Mouse (Mus musculus) neural tube, embryonic 15.5 days (tissue): ENCODE data around the gene Pkp4. TPM values are rescaled to one million over a fixed set of nuclear protein-coding genes. Genes with fewer than 3 reads are reported as not detected.

Source experiments
- ATAC-seq: fragments of 200-750 bp; cut with Nextera tagmentation; 2 replicates; pipeline ENCODE4 v1.8.0; 2017; ENCODE audit warnings: mild to moderate bottlenecking, moderate TSS enrichment, moderate library complexity; ENCODE audit not compliant: low FRiP score
- H3K27ac ChIP-seq: fragments of 300-500 bp; sonication (generic); replicated peaks from 2 replicates; pipeline ENCODE4 v1.5.1; 2015; ENCODE audit warnings: mild to moderate bottlenecking, inconsistent platforms
- H3K27me3 ChIP-seq: fragments of 300-500 bp; sonication (generic); replicated peaks from 2 replicates; pipeline ENCODE4 v1.6.1; 2015; ENCODE audit warnings: inconsistent platforms
- H3K36me3 ChIP-seq: fragments of 300-500 bp; sonication (generic); 2 replicates; pipeline ENCODE4 v1.6.1; 2015; ENCODE audit warnings: inconsistent platforms
- H3K4me1 ChIP-seq: fragments of 300-500 bp; sonication (generic); 2 replicates; pipeline ENCODE4 v1.6.1; 2015; ENCODE audit warnings: inconsistent platforms
- H3K4me2 ChIP-seq: fragments of 300-500 bp; sonication (generic); 2 replicates; pipeline ENCODE4 v1.6.1; 2015; ENCODE audit warnings: inconsistent platforms, mild to moderate bottlenecking, moderate library complexity
- H3K4me3 ChIP-seq: fragments of 300-500 bp; sonication (generic); replicated peaks from 2 replicates; pipeline ENCODE4 v1.5.1; 2015; ENCODE audit warnings: mild to moderate bottlenecking, inconsistent platforms
- H3K9ac ChIP-seq: fragments of 300-500 bp; sonication (generic); replicated peaks from 2 replicates; pipeline ENCODE4 v1.6.1; 2015; ENCODE audit warnings: mild to moderate bottlenecking, inconsistent platforms
- H3K9me3 ChIP-seq: fragments of 300-500 bp; sonication (generic); replicated peaks from 2 replicates; pipeline ENCODE4 v1.6.1; 2016; ENCODE audit warnings: inconsistent platforms
- WGBS: fragments of 180-500 bp; shearing (Covaris S2); methylation state at CpG from one replicate; pipeline ENCODE4 v1.1.7; 2015; ENCODE audit warnings: mixed read lengths; 5-methylcytosine and 5-hydroxymethylcytosine counted together
- polyA plus RNA-seq: library from polyadenylated mRNA; unstranded; fragments of >200 nt; fragmentation: Nextera tagmentation; extraction: Ambion mirVana; gene quantifications from 2 replicates; pipeline ENCODE4 v1.2.1, GENCODE M21; 2015

Pkp4 gene
- polyA plus RNA-seq, 1 experiment from 2014 or later: 24.6 TPM

DNA sequence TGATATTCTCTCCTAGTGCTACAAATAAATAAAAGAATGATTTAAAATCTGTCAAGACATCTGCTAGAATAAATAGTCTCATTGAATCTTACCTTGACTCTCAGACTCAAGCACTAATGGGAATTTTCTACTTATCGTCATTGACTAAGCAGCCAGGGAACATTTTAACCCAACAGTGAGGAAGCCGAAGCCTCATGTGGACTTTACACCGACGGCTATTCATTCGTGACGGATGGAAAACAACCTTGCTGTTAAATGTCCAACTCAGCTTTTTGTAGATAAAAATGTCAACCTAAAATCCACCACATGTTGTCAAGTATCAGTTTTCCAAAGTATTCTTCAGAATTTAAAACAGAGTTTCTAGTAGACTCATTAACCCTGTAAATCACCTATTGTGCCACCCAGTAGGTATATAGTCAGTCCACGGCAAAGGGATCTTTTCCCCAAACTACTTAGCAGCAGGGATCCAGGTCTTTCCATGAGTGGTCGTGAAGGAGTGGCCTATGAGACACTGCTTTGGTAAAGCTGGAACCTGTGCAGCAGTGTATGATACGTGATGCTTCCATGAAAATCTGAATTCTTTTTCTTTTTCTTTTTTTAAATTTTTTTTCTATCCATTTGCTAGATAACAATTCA, 9.0 kb downstream of the Pkp4 start:
- Histone ChIP-seq H3K4me1 (peaks cover 8% of the 10 kb centered on the region; the same call in 1 of the 2 replicates), H3K27ac (no peak overlapping the region), H3K9ac (no peak overlapping the region), H3K4me2 (no peak overlapping the region), H3K27me3 (no peaks in the 10 kb centered on the region), H3K4me3 (no peak overlapping the region), H3K36me3 (no peaks in the 10 kb centered on the region), H3K9me3 (no peaks in the 10 kb centered on the region)
- 72% methylated on average over 9 of the region's 9 CpGs for WGBS
- ATAC-seq: no peak

DNA sequence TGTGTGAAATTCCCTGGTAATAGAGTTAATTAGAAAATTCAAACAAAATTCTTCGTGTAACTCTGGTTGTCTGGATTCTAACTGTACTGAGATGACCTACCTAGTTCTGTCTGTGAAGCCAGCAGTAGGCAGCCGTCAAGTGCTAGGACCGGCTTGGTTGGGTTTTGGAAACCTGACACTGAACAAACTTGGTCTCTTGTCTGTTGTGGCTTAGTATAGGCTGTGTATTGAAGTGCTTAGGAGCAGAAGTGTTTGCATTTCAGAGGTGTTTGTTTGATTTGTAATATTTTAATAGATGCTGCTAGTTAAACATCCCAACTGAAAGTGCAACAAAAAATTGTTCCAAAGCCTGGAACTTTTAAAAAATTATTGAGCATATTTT, 9.5 kb downstream of the Pkp4 start:
- no peak for ATAC-seq
- Histone ChIP-seq H3K27ac (no peak overlapping the region), H3K36me3 (no peaks in the 10 kb centered on the region), H3K4me3 (no peak overlapping the region), H3K4me2 (no peak overlapping the region), H3K9me3 (no peaks in the 10 kb centered on the region), H3K27me3 (no peaks in the 10 kb centered on the region), H3K9ac (no peak overlapping the region), H3K4me1 (peaks cover 8% of the 10 kb centered on the region; the same call in 1 of the 2 replicates)
- 84% methylated on average over 3 of the region's 3 CpGs for WGBS

DNA sequence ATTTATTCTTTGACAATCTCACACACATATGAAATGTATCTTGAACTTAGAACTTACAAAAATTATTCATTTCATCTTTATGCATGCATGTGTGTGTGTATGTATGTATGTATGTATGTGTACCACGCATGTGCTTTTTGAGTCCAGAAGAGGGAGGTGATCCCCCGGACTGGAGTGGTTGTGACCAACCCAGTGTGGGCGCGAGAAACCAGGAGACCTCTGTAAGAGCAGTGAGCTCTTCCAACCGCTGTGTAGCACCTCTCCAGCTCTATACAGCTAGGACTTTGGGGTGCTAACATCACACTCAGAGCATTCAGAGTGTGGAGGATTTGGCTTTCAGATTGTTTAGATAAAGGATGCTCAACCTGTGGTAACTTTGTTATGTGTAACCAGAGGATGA, 9.9 kb downstream of the Pkp4 start:
- Histone ChIP-seq H3K9ac (no peak overlapping the region), H3K27me3 (no peaks in the 10 kb centered on the region), H3K4me3 (no peak overlapping the region), H3K4me2 (no peak overlapping the region), H3K27ac (no peak overlapping the region), H3K36me3 (no peaks in the 10 kb centered on the region), H3K4me1 (peaks cover 11% of the 10 kb centered on the region; the same call in 1 of the 2 replicates), H3K9me3 (no peaks in the 10 kb centered on the region)
- 98% methylated on average over 5 of the region's 5 CpGs for WGBS
- ATAC-seq: no peak

DNA sequence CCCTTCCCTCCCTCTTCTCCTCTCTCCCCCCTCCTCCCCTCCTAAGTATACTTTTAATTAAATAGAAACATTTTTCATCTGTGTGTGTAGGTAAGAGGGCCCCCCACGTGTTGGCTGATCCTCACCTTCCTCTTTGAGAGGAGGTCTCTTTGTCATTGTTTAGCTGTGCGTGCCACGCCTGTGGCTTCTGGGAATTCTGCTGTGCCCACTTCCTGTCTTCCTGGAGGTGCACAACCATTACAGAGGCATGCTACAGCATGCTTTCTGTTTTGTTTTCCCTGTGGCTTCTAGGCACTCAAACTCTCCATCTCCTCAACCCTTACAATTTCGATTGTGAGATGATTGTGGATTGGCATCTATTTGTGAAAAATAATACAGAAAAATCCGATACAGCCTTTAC, 10.9 kb downstream of the Pkp4 start:
- no peak for ATAC-seq
- WGBS: 87% methylated on average over 5 of the region's 5 CpGs
- no peak overlapping the region for H3K27ac ChIP-seq
- H3K27me3 ChIP-seq: no peaks in the 10 kb centered on the region
- no peaks in the 10 kb centered on the region for H3K9me3 ChIP-seq
- peaks cover 11% of the 10 kb centered on the region; the same call in 1 of the 2 replicates for H3K4me1 ChIP-seq
- H3K4me2 ChIP-seq: no peak overlapping the region
- no peak overlapping the region for H3K4me3 ChIP-seq
- no peaks in the 10 kb centered on the region for H3K36me3 ChIP-seq
- no peak overlapping the region for H3K9ac ChIP-seq

DNA sequence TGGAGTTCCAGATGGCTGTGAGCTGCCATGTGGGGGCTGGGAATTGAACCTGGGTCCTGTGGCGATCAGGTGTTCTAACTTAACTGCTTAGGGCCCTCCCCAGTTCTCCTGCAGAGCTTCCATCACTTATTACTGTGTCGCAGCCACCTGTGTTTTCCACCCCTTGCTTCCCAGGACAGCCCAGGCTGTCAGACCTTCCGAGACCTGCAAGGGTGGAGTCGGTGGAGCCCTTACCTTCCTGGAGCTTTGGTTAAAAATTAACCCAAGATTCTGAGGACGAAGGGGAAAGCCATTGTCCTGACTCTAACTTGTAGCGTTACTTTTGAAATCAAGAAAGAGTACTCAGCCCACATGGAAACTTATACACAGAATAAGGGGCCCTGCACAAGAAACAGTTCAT, 15.3 kb downstream of the Pkp4 start:
- Histone ChIP-seq H3K9ac (no peak overlapping the region), H3K27me3 (no peaks in the 10 kb centered on the region), H3K4me3 (no peak overlapping the region), H3K36me3 (no peaks in the 10 kb centered on the region), H3K27ac (no peak overlapping the region), H3K4me1 (peaks cover 12% of the 10 kb centered on the region), H3K4me2 (no peak overlapping the region), H3K9me3 (no peaks in the 10 kb centered on the region)
- ATAC-seq: no peak
- WGBS: 65% methylated on average over 6 of the region's 6 CpGs

DNA sequence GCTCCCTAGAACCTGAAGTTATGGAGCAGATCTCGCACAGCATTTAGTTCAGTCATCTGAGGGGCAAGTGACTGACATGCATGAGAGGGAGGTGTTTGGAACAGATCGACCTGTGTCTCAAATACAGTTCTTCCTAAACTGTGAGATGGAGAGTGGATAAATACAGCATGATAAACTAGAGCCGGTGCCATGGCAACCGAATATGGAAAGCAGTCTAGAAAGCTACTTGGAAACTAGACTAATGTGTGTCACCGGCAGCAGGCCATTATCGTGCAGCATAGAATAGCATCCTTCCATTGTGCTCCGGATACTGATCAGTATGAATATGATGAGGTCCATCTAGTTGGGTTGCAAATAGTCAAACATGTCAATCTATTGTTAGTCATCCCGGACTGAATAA, 17.5 kb downstream of the Pkp4 start:
- Histone ChIP-seq H3K9me3 (no peaks in the 10 kb centered on the region), H3K27ac (0 out of 2 replicates have a peak overlapping the region, but pooled peaks have one; percentile 13), H3K9ac (no peak overlapping the region), H3K4me2 (no peak overlapping the region), H3K27me3 (no peaks in the 10 kb centered on the region), H3K4me3 (no peak overlapping the region), H3K36me3 (no peaks in the 10 kb centered on the region), H3K4me1 (peaks cover 10% of the 10 kb centered on the region)
- 71% methylated on average over 8 of the region's 8 CpGs for WGBS
- ATAC-seq: 0 out of 2 replicates have a peak, but pooled peaks have one; percentile 38

DNA sequence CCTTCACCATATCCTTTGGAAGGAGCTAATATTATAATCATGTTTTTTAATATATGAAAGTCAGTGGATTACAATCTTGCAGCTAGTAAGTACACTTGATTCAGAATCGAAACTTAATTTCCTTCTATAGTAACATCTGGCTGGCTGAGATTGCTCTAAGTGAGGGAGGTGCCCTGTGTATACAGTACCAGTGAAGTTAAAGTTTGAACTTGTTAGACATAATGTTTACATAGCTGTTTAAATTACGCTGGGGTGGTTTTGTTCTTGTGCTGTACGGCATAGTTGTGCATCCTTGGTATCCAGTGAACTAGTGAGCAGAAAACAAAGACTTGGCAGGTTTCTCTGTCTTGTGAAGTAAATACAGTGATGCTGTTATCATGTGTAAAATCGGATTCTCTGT, 18.3 kb downstream of the Pkp4 start:
- no peak for ATAC-seq
- Histone ChIP-seq H3K4me1 (peaks cover 10% of the 10 kb centered on the region), H3K4me3 (no peak overlapping the region), H3K4me2 (no peak overlapping the region), H3K9ac (no peak overlapping the region), H3K36me3 (no peaks in the 10 kb centered on the region), H3K9me3 (no peaks in the 10 kb centered on the region), H3K27ac (no peak overlapping the region), H3K27me3 (no peaks in the 10 kb centered on the region)
- 77% methylated on average over 4 of the region's 4 CpGs for WGBS

DNA sequence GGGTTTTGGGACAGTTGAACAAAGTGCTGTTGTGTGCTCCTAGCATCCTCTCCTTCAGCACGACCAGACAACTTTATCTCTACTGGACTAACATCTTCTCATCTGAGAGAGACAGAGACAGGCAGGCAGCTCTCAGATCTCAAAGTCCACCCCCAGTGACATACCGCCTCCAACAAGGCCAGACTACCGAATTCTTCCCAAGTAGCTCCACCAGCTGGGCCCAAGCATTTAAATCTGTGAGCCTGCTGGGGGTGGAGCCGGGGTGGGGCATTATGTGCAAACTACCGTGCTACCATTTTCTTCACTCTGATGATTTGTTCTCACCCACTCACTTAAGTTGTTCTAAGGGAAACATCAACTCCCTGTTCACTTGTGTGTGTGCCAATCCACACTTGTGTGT, 18.8 kb downstream of the Pkp4 start:
- ATAC-seq: no peak
- H3K4me1 ChIP-seq: peaks cover 10% of the 10 kb centered on the region
- 49% methylated on average over 5 of the region's 5 CpGs for WGBS
- no peak overlapping the region for H3K4me2 ChIP-seq
- no peaks in the 10 kb centered on the region for H3K36me3 ChIP-seq
- H3K4me3 ChIP-seq: no peak overlapping the region
- H3K27ac ChIP-seq: no peak overlapping the region
- H3K9me3 ChIP-seq: no peaks in the 10 kb centered on the region
- H3K27me3 ChIP-seq: no peaks in the 10 kb centered on the region
- no peak overlapping the region for H3K9ac ChIP-seq

DNA sequence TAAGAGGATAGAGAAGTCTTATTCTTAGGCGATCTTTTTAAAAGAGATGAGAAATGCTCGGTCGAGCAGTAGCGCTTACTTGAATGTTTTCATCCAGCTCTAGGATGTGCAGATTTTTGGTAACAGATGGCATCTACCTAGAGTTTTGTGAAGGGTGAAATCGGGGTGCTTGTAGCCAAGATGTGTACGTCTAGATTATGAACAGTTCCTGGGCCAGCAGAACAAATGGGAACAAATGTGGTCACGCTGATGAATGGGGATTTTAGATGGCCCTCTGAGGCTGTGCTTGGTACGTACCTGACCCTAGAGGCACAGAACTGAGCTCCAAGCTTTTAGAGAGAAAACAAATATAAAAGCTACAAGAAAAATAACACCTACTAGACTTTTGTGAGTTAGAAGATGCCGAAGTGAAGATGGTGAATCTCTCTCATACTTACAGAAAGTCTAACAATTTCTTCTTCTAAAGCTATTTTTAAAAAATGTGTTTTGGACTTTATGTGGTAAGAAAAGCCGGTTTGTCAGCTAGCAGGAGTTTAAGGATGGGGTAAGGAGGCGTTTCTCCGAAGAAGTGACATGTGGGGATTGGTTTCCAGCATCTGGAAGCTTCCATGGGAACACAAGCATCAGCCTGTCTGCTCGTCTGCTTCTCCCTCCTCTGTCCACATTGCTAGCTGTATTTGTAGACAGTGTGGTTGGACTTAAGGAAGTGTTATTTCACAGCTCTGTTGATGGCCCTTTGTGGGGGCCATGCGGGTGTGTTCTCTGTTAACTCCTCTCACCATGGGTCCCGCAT, 20.9 kb downstream of the Pkp4 start:
- no peak overlapping the region for H3K4me3 ChIP-seq
- H3K36me3 ChIP-seq: no peaks in the 10 kb centered on the region
- no peak overlapping the region for H3K4me2 ChIP-seq
- no peak for ATAC-seq
- H3K27ac ChIP-seq: no peak overlapping the region
- H3K9me3 ChIP-seq: no peaks in the 10 kb centered on the region
- peaks cover 8% of the 10 kb centered on the region for H3K4me1 ChIP-seq
- H3K27me3 ChIP-seq: no peaks in the 10 kb centered on the region
- H3K9ac ChIP-seq: no peak overlapping the region
- 81% methylated on average over 15 of the region's 15 CpGs for WGBS

DNA sequence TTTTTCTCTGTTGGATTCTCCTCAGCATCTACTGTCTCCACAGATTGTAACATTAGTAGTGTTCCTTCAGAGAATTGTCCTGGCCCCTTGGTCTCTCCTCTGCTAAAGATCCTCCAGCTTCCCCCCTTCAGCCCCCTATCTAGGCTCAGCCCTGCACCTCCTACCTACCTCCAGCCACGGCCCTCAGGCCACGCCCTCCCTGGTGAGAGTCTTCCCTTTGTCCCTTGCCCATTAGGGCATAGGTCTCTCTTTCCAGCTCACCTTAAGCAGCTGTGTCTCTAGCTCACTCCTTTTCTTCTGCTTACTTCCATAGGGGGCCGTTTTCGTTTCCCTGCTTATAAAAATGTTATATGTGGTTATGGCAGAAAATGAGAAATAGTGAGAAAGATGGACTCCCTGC, 22.9 kb downstream of the Pkp4 start:
- no peak overlapping the region for H3K9ac ChIP-seq
- H3K4me2 ChIP-seq: no peak overlapping the region
- no peak for ATAC-seq
- H3K4me1 ChIP-seq: peaks cover 2% of the 10 kb centered on the region; the same call in 1 of the 2 replicates
- WGBS: 75% methylated on average over 4 of the region's 4 CpGs
- H3K27ac ChIP-seq: no peak overlapping the region
- no peaks in the 10 kb centered on the region for H3K9me3 ChIP-seq
- no peaks in the 10 kb centered on the region for H3K36me3 ChIP-seq
- no peaks in the 10 kb centered on the region for H3K27me3 ChIP-seq
- no peak overlapping the region for H3K4me3 ChIP-seq

DNA sequence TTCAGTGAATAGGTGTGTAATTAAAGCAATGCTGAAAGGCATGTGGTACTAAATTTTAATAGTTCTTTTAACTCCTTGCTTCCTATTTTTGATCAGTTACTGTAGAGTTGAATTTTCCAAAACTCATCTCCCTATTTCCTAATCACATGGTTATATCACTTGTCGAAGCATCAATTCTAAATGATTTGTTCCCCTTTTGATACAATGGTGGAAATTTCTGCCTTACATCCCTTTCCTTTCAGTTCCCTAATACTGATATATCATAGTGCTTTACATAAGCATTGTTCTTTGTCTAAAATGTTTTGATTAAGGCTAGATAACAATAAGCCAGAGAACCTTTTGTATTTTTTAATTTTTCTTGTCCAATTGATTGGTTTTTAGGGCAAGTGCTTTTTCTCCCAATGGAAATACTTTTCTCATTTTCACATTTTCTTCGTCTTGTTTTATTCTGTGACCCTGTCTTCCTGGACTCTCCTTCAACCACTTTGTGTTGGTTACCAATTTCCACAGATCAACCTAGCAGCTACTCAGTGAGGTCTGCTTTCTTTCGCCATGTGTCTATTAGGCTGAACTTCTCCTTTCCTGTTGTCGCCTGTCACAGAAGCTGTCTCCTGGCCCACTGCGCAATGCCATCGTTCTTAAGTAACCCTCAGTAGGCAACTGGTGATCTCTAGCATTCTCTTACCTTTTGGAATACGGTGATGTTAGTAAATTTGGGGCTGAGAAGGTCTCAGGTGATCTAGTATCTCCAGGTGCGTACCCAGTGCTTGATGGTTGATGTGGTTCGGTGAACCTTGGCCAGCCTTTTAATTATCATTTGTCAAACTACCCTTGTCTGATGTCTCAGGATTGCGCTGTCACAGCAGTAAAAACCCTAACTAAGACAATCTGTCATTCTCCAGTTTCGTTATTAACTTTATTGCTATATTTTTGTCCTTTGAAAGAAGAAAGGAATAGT, 23.7 kb downstream of the Pkp4 start:
- WGBS: 93% methylated on average over 11 of the region's 11 CpGs
- no peak overlapping the region for H3K4me3 ChIP-seq
- no peak overlapping the region for H3K9ac ChIP-seq
- ATAC-seq: no peak
- no peaks in the 10 kb centered on the region for H3K36me3 ChIP-seq
- H3K4me2 ChIP-seq: no peak overlapping the region
- peaks cover 2% of the 10 kb centered on the region; the same call in 1 of the 2 replicates for H3K4me1 ChIP-seq
- no peaks in the 10 kb centered on the region for H3K9me3 ChIP-seq
- H3K27me3 ChIP-seq: no peaks in the 10 kb centered on the region
- H3K27ac ChIP-seq: no peak overlapping the region
